Mouse (Mus musculus): ENCODE measurements around the gene Krt86.

- TF ChIP-seq POLR2A (IDR thresholded peaks at IDR 0.05; ENCODE audit: low read depth, low read length), result no peak
- TF ChIP-seq CTCF (conservative IDR thresholded peaks at IDR 0.05 in 1 of 2, IDR thresholded peaks at IDR 0.05 in 1 of 2; ENCODE audit: low read depth in 2 of 2, low read length in 2 of 2), result no peak
- TF ChIP-seq ETS1 (conservative IDR thresholded peaks at IDR 0.05; ENCODE audit: low read depth, low read length), result no peak
- TF ChIP-seq IRF4 (IDR thresholded peaks at IDR 0.05; ENCODE audit: low read depth, low read length), result no peak
- TF ChIP-seq JUND (conservative IDR thresholded peaks at IDR 0.05; ENCODE audit: low read depth, low read length), result no peak
- TF ChIP-seq GABPA (IDR thresholded peaks at IDR 0.05; ENCODE audit: insufficient replicate concordance, low read depth, low read length), result no peak
- no peak for TF ChIP-seq CHD2 (IDR thresholded peaks at IDR 0.05; ENCODE audit: low read length)
- TF ChIP-seq ELF1 (IDR thresholded peaks at IDR 0.05; ENCODE audit: low read depth, low read length), result no peak
- TF ChIP-seq POLR2AphosphoS2 (IDR thresholded peaks at IDR 0.05; ENCODE audit: low read depth, low read length), result no peak
- no peak for TF ChIP-seq MAX (IDR thresholded peaks at IDR 0.05; ENCODE audit: low read length)
- TF ChIP-seq BHLHE40 (IDR thresholded peaks at IDR 0.05; ENCODE audit: low read depth, low read length), result no peak
- TF ChIP-seq MYC (IDR thresholded peaks at IDR 0.05; ENCODE audit: low read depth, low read length), result no peak
Observed at GRCm38 (mm10) chr15:101454774-101455173, 18.5 kb upstream of the Krt86 start.

All from CH12.LX (cell line).